Mouse (Mus musculus) frontal cortex, adult (tissue): ENCODE data around the gene Spata31d1d.
A peak's percentile ranks its signal among the peaks of the same experiment; 100 is the strongest.
"Not testable (repeated sequence)": the region's sequence is repeated elsewhere in the genome, so short reads cannot be mapped to it uniquely, and the experiment has no call there.

Experiments
- ATAC-seq: cut with Nextera tagmentation; 2 replicates; pipeline ENCODE4 v1.9.2; 2017; ENCODE audit warnings: mild to moderate bottlenecking, moderate library complexity, mixed read lengths; ENCODE audit not compliant: low TSS enrichment

Spata31d1d gene

DNA sequence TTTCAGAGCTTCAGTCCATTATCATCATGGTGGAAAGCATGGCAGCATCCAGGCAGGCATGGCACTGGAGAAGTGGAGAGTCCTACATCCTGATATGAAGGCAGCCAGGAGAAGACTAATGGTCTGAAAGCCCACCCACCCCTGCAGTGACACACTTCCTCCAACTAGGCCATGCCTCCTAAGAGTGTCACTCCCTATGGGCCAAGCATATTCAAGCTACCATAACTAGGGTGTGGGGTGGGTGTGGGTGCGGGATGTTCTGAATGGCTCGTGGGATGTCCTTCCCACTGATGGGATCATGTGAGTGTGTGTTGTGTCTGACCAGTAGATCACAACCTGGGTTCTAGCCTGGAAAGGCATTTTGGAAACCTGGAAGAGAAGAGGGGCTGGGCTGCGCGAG lies 2.4 kb upstream of the Spata31d1d start:
- no peak for ATAC-seq

DNA sequence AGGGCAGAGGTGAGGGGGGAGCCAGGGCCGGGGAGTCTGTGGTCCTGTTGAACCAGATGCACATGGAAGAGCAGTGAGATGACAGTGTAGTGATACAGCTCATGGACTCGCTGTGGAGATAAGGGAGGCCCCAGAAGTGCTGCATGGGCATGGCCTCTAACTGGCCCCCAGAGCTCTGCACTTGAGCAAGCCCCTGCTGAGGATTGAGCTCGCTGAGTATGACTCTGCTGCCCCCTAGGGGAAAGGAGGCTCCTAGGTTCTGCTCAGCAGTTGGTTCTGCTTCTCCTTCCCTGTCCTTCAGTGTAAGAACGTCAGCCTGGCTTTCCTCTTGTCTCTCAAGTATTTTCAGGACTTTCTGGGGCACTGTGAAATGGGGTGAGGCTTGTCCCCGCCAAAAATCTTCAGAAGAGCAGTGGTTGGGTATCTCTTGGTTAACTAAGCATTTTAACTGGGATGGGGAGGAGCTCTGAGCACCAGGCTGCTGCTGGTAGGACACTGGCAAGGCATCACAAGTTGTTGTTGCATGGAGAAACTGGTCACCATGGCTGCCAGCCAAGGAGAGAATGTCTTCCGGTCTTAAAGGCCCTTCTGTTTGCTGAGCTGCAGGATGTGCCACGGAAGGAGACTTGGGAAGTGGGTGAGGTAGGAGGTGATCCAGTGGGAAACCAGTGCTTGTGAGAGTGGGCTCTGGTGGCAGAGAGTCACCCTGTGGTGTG lies 3.0 kb downstream of the Spata31d1d start:
- ATAC-seq: peak; percentile 92

DNA sequence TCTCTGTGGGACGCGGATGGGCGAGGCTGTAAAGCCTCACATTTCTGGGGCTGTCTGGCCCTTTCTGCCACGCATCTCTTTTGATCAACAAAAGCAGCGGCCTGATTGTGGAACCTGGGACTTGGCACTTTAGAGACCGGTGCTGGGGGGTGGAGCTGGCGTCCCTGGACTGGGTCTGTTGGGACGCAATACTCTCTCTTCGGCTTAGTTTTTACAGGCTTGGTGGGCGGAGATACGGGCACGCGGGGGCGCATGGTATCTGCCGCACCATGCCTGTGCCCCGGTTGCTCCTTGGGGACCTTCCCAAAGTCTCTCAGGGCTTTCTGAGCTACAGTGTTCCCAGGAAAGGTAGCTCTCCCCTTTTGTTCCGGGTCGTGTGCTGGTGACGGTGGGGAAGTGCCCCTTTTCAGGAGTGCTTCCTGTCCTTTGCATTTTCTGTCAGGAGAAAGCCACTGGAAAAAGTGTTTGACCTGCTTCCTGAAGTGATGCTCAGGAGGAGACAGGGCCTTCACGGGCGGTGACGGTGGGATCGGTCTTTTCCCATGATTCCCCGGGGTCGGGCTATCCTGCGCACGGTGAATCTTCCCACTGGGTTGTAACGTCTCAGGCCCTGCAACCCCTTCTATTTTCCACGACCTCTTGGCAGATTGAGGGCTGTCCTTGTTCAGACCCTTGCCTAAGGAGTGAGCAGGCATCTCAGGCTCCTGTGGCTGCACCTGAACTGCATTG lies 5.2 kb downstream of the Spata31d1d start:
- ATAC-seq: no peak

GRCm38 (mm10) chr13:59722089-59722488 lies 9.5 kb downstream of the Spata31d1d start:
- ATAC-seq: not testable (repeated sequence)

DNA sequence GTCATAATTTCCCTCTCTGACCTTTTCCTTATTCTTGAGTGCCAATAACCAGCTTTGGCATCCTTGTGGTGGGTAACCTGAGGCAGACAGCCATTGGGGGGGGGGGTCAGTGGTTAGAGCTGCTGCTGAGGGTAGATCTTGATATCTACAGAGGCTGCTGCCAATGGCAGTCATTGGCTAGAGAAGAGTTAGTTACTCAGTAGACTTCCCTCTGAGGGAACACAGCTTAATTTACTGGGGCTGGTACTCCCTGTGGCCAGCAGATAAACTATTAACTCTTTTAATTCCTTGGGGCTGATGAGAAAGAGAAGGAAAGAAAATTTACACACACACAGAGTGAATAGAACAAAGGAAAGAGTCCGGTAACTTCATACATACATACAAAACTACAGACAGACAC lies 12.1 kb downstream of the Spata31d1d start:
- no peak for ATAC-seq

- ATAC-seq: not testable (repeated sequence)
Observed at GRCm38 (mm10) chr13:59718857-59719440, 12.6 kb downstream of the Spata31d1d start.

DNA sequence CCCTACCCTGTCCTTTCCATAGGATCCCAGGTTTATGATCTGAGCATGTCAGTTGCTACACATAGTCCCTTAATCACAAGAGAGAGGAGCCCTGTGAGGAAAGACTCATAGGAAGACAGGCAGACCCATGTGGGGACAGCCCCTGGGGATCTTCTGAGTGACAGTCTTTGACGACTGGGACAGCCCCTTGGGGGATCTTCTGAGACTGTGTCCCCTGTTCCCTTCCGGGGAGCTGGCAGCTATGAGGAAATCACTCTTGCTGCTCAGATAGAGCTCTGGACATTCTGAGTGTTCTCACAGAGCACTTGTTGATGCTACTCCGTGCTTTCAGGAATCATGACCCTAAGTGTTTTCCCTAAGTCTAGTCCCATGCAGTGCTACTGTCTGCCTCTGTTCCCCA lies 17.8 kb downstream of the Spata31d1d start:
- ATAC-seq: no peak

- ATAC-seq: not testable (repeated sequence)
Observed at GRCm38 (mm10) chr13:59711984-59712383, 19.6 kb downstream of the Spata31d1d start, which contains the start of gene Spata31d1b. Gene Spata31d1b, plus strand, starts transcription at chr13:59712284.

DNA sequence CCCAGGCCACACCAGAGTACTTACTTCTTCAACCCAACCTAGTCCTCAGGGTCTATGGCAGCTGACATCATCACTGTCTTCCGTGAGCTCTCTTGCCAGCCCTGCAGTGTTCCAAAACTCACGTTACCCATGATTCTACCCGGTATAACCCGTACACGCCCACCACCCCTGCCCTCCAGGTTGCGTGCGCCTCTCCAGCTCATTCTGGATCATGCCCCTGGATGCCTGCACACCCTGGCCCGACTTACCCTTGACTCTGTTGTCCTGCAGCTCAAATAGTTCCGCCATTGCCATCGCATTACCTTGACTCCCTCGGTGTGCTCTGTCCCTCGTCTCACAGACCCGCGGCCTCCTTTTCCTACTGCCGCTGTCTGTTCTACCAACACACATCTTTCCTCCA lies 21.3 kb downstream of the Spata31d1d start, which contains the start of gene Spata31d1a:
Gene Spata31d1a (minus strand): TSS at position 101 of the 400 bp plus-strand sequence.
- ATAC-seq: no peak

- ATAC-seq: peak; percentile 56
Observed at GRCm38 (mm10) chr13:59704562-59704961, 27.0 kb downstream of the Spata31d1d start.

DNA sequence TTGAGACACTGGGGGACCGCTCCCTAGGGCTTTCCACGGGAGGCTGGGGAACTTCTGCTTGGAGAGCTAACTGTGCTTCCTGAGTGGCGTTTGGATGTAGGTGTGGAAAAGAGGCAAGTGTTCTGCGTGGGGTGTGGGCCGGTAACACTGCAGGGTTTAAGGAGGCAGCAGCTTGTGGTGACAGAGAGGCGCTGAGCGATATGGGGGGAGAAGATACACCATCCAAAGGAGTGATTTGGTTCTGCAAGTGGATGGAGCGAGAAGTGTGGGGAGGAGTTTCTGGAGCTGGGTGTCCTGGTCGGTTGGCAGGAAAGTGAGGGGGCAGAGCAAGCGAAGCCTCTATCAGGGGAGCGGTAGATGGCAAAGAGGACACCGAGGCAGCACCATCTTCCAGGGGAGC lies 28.0 kb downstream of the Spata31d1d start:
- ATAC-seq: peak; percentile 81

DNA sequence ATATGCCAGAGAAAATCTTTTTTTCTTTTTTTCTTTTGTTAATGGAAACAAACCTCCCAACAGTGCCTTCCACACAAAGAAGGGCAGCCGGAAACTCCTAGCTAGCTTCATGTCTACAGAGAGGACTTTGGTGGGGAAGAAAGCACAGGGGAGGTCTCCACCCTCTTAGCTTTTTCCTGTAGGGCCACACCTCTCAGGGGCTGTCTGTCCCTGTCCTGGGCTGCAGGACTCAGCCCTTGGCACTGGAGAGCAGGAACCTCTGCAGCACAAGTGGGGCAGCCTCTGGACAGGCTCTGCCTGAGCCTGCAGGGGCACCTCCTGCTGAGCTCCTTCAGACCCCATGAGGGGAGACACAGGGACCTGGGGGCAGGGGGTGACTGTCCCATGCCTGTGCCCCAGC lies 31.4 kb downstream of the Spata31d1d start:
- ATAC-seq: not testable (repeated sequence)

DNA sequence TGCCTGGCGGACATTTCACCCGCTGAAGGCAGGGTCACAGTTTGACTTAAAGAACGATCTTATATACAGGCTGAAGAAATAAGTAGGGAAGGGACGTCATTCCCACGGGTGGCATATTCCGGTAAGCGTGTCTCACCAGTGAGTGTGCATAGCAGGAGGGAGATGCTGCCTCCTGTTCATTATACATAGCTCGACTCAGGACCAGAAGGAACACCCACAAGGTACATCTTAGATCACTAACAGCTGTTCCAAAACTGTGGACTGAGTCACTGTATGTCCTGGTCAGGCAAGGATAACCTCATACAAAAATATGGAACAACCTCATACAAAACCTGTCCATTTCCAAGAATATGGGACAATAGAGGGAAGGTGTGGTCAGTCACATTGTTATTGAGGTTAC lies 32.4 kb downstream of the Spata31d1d start:
- peak; percentile 76 for ATAC-seq

- no peak for ATAC-seq
Observed at GRCm38 (mm10) chr13:59695781-59696180, 35.8 kb downstream of the Spata31d1d start.

DNA sequence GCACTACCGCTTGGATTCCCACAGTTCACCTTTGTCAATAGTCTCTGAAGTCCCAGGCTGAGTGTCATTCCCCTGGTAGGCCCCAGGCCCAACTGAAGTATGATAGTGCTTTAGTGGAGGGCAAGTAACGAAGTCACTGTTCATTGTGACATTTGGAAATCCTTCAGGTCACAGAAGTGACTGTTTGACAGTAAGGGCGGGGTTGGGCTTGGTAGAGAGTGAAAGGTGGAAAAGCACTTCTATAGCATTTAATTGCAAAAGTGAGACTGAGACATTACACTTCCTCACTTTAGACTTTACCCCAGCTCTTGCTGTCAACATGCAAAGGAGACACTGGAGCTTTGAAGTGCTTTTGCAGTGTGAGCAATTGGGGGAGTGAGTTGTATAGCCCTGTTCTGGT lies 37.5 kb downstream of the Spata31d1d start, which contains the start of gene 4921517D22Rik:
Gene 4921517D22Rik (minus strand): TSS at position 101 of the 400 bp plus-strand sequence.
- no peak for ATAC-seq

- ATAC-seq: no peak
Observed at GRCm38 (mm10) chr13:59691478-59691877, 40.1 kb downstream of the Spata31d1d start.

DNA sequence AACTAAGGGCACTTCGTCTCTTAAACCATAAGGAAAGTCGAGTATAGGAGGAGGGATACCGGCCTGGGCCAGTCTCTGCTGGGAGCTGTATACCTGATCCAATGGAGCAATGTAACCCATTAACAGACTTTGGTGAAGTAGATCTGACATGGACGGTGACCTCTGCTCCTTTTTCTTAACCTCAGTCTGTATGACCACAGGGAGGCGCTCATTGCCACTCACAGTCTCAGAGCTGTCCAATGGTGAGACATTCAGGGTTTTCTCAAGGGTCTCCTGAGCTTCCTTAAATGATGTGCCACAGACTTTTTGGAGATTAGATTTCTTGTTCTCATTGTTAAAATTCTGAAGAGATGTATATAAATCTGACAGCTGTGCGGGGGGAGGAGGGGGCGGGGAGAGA lies 41.0 kb downstream of the Spata31d1d start:
- no peak for ATAC-seq

DNA sequence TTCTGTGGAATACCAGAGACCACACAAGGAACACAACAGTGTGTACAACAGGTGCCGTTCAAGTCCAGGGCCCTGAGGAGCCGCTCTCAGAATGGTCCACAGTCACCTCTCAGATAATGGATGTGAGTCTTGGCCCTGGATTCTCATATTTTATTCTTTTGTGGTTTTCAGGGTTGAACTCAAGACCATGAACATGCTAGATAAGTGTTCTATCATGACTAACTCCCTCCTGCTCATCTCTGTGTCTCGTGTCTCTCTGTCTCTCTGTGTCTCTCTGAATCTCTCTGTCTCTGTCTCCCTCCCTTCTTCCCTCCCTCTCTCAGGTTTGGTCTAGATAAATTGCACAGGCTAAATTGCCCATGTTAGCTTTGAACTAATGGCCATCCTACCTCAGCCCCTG lies 41.7 kb downstream of the Spata31d1d start:
- ATAC-seq: no peak

DNA sequence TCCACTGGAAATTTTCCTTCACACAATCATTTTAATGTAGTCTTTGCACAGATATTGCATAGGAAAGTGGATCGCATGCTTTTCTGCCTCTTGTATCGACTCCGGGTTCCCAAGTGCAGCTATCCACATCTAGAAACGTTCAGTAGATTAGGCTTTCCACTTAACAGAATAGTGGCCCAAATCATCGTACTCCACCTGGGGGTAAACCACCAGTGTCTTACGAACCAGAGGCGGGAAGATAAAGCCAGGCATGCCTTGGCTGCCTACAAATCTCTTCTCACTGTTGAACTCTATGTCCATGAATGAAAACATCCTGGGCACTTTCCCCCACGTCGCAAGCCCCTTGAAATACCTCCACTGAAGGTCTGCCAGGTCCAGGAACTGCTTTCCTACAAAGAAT lies 42.2 kb downstream of the Spata31d1d start:
- ATAC-seq: no peak

DNA sequence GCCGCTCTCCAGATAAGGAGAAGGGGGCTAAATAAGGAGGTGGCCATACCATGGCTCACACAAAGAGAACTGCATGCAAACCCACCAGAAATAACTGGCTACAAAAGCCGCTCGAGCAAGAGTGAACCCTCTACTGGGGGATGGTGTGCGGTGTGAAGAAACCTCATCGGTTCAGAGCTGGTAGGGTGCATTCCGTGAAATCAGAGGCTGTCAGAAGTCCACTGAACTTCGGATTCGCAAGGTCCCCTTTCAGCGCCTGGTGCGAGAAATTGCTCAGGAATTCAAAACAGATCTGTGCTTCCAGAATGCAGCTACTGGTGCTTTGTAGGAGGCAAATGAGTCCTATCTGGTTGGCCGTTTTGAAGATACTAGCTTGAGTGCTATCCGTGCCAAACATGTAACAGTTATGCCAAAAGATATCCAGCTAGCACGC lies 43.2 kb downstream of the Spata31d1d start:
- ATAC-seq: no peak

- ATAC-seq: no peak
Observed at GRCm38 (mm10) chr13:59685236-59685635, 46.3 kb downstream of the Spata31d1d start.

DNA sequence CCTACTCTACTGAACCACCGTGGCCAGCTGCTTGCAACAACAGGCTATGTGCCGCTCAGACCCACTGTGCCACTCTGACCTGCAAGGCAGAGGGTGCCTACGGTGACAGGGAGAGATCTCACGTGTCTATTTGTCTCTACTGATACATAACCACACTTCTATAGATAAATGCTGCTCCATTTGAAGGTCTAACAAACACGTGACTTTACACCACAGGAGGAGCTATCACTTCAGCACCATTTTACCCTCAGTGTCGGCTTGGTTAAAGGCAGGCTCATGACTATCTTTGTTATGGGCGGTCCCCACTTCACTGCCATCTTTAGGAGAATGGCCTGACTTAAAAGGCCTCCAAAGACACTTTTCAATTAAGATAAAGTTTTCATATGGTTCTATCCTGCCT lies 48.9 kb downstream of the Spata31d1d start:
- no peak for ATAC-seq

DNA sequence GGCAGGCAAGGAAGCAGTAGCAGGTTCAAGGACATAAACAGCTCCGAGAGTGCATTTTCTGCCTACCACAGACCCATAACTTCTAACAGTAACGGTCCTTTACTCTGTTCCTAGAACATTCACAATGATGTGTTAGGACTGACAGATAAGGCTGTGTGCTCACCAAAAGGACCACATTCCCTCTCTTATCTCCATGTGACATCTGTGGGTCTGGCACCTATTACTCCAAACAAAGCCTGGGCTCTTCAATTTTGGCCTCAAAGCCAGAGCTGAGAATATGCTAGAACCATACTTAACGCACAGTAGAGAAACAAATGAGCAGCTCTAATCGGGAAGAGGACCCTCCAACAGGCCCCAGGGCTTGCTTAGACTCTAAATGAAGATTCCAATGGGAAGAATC lies 51.6 kb downstream of the Spata31d1d start:
- ATAC-seq: no peak
